Mouse (Mus musculus) CH12F3 (cell line): ENCODE measurements around the gene Ift140.

Source experiments
- in situ Hi-C: fragments of 300-500 bp; cut with MboI; formaldehyde crosslinking; loops from 2 replicates; pipeline ENCODE4 v1.14.3; 2020; ENCODE audit warnings: low sequenced_read_pairs

Ift140 gene

GRCm38 (mm10) chr17:25076906-25077305 is 61.0 kb downstream of the Ift140 start:
- in situ Hi-C loops: no loop called here

DNA sequence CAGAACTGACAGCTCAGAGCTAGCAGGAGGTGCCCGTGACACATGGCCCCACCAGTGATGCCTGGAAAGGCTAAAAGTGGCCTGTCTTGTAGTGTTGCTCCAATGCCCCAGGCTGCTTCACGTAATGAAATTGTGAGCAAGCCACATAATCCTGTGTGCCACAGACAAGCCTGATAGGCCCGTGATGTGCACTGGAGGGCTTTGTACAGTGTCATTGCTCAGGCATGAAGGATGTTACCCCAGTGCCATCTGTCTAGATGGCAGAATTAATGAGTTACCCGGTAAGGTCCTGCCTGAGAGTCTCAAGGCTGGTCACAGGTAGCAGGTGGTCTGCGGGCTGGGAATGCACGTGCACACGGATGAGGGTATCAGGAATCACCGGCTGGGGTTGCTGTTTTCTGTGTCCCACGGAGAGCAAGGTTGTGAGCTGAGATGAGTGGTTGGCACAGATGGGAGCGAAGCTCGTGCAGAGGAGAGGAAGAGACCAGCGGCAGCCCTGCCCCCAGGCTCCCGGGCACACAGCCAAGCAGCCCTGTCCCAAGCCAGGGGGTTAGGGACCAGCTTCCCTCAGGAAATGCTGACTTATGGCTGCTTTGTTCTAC is 62.0 kb downstream of the Ift140 start:
- in situ Hi-C loops: no loop called here

DNA sequence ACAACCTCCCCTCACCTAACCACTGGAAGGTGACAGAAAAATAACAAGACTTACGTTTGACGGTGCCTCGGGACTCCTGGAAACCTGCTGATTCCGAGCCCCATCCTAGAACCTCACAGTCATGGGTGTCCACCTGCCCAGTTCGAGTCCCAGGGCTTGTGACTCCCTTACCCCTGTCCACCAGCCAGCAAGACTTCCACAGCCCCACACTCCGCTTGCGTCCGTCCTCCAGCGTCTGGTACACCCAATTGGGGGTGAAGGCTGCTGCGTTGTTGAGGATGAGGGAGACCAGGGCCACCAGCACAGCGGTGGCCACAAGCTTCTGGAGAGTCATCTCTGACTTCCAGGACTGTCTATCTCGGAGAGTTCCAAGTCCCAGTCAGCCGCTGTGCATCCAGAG is 64.3 kb downstream of the Ift140 start:
- in situ Hi-C loops: no loop called here

- in situ Hi-C loops: no loop called here
These were observed 65.1 kb downstream of the Ift140 start for GRCm38 (mm10) chr17:25080960-25081381.

DNA sequence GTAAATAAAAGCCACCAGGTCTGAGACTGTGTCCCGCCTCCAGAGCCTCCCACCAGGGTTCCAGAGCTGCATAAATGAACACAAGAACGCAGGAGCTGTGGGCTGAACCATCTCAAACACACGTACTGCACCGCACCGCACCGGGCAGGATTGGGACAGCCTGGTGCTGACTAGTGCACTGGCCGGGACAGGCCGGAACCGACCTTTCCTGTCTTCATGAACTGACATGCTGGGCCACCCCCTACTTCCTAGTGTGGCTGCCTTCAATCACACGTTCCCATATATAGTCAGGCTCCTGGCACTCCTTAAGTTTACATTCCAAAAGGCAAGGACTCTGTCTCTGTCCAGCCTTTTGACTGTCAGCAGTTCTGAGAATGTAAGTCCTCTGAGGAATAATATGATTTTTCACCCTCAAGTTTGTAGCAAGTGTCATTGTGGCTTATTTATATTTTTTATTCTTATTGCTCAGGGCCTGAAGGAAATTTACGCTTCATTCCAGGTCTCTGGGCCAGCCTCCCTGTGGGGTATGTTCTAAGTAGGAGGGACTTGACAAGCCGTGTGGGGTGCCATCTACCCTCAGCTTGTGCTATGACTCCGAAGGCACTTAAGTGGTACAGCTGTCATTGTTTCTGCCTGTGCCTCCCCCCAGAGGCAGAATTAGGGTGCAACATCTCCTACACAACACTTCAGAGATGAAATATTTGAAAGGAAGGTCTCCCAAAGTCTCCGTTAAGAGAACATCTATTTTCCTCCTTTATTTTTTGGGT is 66.4 kb downstream of the Ift140 start:
- in situ Hi-C loops: no loop called here

- in situ Hi-C loops: no loop called here
These were observed 67.0 kb downstream of the Ift140 start for GRCm38 (mm10) chr17:25082887-25083286.

- in situ Hi-C loops: no loop called here
These were observed 67.6 kb downstream of the Ift140 start, which contains the start of gene Tmem204 for GRCm38 (mm10) chr17:25083444-25083931. Gene Tmem204, minus strand, starts transcription at chr17:25083591.

DNA sequence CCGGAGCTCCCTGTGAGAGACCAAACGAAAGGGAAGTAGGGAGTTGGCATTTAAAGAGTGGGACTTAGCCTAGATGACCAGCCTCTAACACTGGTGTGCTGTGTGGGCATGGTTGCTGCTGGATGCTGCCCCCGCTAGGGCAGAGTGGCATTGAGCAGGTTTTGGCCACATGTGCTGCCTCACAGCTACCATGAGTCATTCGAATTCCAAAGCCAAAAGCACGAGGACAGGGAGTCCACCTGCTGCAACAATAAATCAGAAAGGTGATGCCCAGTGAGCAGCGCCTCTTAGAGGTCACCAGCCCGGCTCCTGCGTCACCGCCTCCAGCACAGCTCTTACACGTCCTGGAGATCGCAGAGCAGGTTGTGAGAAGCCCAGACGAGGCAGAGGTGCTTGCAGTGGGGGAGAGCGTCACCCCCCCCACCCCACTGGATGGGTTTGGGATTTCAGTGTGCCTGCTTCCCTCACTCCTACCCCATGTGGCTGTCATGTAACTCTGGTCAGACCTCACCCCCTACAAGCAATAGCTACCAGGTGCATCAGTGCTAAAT is 69.0 kb downstream of the Ift140 start:
- in situ Hi-C loops: no loop called here

- in situ Hi-C loops: no loop called here
These were observed 70.8 kb downstream of the Ift140 start for GRCm38 (mm10) chr17:25086724-25087123.

GRCm38 (mm10) chr17:25089158-25089557 is 73.3 kb downstream of the Ift140 start:
- in situ Hi-C loops: no loop called here

DNA sequence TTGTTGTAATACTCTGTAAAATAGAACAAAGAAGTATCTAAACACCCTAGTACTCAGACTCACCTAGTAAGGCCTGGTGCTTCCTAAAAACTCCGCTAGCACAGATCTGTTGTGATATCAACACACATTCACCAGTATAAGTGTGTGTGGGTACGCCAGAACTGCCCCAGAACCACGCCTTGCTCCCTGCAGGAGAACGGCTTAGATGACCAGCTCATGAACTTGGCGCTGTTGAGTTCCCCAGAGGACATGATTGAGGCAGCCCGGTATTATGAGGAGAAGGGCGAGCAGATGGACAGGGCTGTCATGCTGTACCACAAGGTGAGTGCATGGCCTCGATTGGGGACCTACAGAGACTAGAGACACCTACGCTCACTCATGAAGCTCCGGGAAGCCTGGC is 74.6 kb downstream of the Ift140 start:
- in situ Hi-C loops: no loop called here

GRCm38 (mm10) chr17:25096221-25096620 is 80.3 kb downstream of the Ift140 start:
- in situ Hi-C loops: no loop called here

DNA sequence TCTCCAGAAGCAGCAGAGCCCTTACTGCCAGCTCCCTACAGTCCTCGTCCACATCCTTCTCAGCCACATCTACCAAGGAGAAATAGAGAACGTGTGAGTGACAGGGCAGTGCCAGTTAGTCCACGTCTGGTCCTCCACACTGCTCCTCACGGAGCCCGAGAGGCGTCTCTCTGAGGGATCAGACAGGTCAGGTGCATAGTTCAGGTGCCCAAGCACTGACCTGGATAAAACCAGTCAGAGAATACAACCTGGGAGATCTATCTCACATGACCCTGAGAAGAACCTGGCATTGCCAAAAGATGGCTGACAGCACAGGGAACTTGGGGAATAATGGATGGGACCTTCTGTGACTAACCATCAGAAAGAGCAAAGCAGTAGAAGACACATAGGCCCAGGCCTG is 84.2 kb downstream of the Ift140 start:
- in situ Hi-C loops: no loop called here

DNA sequence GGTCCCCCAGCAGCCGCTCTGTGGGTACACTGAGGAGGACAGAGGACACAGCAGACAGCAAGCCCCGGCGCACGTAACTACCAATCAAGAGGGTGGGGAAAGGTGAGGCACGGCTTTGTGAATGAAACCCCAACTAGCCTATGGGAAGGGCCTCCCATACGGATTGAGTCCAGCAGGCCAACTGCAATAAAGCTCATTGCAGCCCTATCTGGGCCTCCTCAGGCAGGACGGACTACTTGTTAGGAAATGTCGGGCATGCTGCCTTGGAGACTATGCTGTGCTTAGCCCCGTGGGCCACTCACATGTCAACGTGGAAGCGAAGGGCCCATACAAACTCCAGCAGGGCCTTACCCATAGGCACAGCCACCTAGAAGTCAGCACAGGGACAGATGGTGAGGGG is 85.5 kb downstream of the Ift140 start:
- in situ Hi-C loops: no loop called here

- in situ Hi-C loops: no loop called here
These were observed 91.9 kb downstream of the Ift140 start for GRCm38 (mm10) chr17:25107786-25108185.

- in situ Hi-C loops: no loop called here
These were observed 93.7 kb downstream of the Ift140 start for GRCm38 (mm10) chr17:25109578-25109977.

DNA sequence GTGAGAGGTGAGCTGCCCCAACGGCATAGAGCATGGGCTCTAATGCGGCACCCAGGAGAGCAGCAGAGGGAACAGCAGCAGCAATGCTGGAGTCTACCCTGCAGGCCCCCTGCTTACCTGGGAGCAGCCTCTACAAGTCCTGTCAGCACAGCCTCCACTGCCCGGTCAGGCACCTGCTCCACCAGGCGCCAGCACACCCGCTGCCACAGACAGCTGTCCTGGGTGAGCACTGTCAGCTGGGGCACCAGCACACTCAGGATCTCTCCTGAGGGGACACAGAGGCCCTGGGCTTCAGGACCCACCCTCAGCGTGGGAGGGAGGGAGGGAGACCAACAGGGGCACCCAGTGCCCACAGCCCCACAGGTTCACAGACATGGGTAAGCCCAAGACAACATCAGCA is 94.7 kb downstream of the Ift140 start:
- in situ Hi-C loops: no loop called here

DNA sequence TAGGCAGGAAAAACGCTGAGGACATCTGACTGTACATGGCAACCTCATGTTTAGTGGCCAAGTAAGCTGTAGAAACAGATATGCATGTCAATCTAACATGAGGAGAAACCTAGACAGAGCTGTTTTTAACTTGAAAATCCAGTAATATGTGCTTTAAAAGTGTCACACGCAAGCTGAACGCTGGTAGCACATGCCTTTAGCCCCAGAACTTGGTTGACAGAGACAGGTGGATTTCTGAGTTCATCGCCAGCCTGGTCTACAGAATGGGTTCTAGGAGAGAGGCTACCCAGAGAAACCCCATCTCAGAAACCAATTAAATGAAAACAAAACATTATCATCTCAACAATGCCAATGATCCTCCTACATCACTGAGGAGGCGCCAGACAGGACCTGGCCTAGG is 95.3 kb downstream of the Ift140 start:
- in situ Hi-C loops: no loop called here

- in situ Hi-C loops: no loop called here
These were observed 96.0 kb downstream of the Ift140 start for GRCm38 (mm10) chr17:25111739-25112422.

DNA sequence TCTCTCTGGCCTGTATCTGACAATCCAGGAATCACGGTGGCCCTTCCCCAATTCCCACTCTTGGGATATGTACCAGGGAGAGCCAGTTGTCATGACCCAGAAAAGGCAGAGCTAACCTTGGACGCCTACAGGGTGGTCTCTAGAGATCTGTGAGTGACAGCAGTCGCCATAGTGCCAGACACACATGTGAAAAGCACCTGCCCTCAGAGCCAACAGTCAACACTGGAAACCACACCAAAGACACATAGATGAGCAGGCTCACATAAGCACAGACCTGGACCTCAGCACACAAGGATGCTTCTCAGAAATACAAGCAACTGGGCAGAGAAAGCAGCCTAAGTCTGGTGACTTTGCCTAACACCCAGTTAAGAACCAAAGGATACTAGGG is 96.5 kb downstream of the Ift140 start:
- in situ Hi-C loops: no loop called here

- in situ Hi-C loops: no loop called here
These were observed 99.2 kb downstream of the Ift140 start for GRCm38 (mm10) chr17:25114908-25115645.
